Mouse (Mus musculus): Measurements from ENCODE around the gene Rnf40. TPM values are rescaled to one million over a fixed set of nuclear protein-coding genes. Genes with fewer than 3 reads are reported as not detected.

Gene Rnf40
- total and polyA plus RNA-seq, 3 experiments: 49.5 to 75.1 TPM; not detected in 1

- TF ChIP-seq RCOR1 (IDR thresholded peaks at IDR 0.05; ENCODE audit: low read depth, low read length) (no peak), E2F4 (IDR thresholded peaks at IDR 0.05; ENCODE audit: borderline replicate concordance, low read depth, low read length) (no peak), MXI1 (IDR thresholded peaks at IDR 0.05; ENCODE audit: low read depth, low read length) (no peak), ELF1 (IDR thresholded peaks at IDR 0.05; ENCODE audit: low read depth, low read length) (no peak), POLR2AphosphoS5 (IDR thresholded peaks at IDR 0.05; ENCODE audit: borderline replicate concordance, low read depth, low read length) (no peak), CTCF (IDR thresholded peaks at IDR 0.05 in 2 of 3, conservative IDR thresholded peaks at IDR 0.05 in 1 of 3; ENCODE audit: control insufficient read depth in 1 of 3, insufficient read depth in 1 of 3, low read depth in 2 of 3, low read length in 3 of 3, poor library complexity in 1 of 3, severe bottlenecking in 1 of 3) (no peak), ZMIZ1 (IDR thresholded peaks at IDR 0.05; ENCODE audit: low read depth, low read length) (no peak), GATA1 (IDR thresholded peaks at IDR 0.05; ENCODE audit: low read depth, low read length) (peak; percentile 92), ZC3H11A (IDR thresholded peaks at IDR 0.05; ENCODE audit: low read depth, low read length) (no peak), MYB (IDR thresholded peaks at IDR 0.05; ENCODE audit: low read depth, low read length) (no peak), TBP (IDR thresholded peaks at IDR 0.05; ENCODE audit: low read depth, low read length) (no peak), JUND (IDR thresholded peaks at IDR 0.05; ENCODE audit: low read depth, low read length) (no peak), EP300 (IDR thresholded peaks at IDR 0.05; ENCODE audit: low read depth in 1 of 2, low read length in 2 of 2) (peak; percentile 71 to 82; a peak in 2 of 4 replicates), ETS1 (IDR thresholded peaks at IDR 0.05; ENCODE audit: low read depth, low read length) (no peak), POLR2A (IDR thresholded peaks at IDR 0.05; ENCODE audit: control insufficient read depth in 1 of 2, insufficient read depth in 1 of 2, low read depth in 1 of 2, low read length in 2 of 2, poor library complexity in 1 of 2) (no peak), MYC (IDR thresholded peaks at IDR 0.05; ENCODE audit: low read depth, low read length) (no peak), SIN3A (IDR thresholded peaks at IDR 0.05; ENCODE audit: low read length) (peak; percentile 41; the same call in 1 of the 2 replicates), RAD21 (IDR thresholded peaks at IDR 0.05; ENCODE audit: low read depth, low read length) (no peak), ZKSCAN1 (IDR thresholded peaks at IDR 0.05; ENCODE audit: low read depth, low read length) (no peak), TAL1 (IDR thresholded peaks at IDR 0.05; ENCODE audit: low read length) (no peak), POLR2AphosphoS2 (IDR thresholded peaks at IDR 0.05; ENCODE audit: low read length) (no peak), TCF12 (IDR thresholded peaks at IDR 0.05; ENCODE audit: low read depth, low read length) (peak; percentile 61), CHD1 (IDR thresholded peaks at IDR 0.05; ENCODE audit: low read depth, low read length) (no peak), MAX (IDR thresholded peaks at IDR 0.05; ENCODE audit: low read length) (no peak), ZNF384 (IDR thresholded peaks at IDR 0.05; ENCODE audit: low read depth, low read length) (peak; percentile 90), MAZ (IDR thresholded peaks at IDR 0.05; ENCODE audit: low read depth, low read length) (no peak)
Measured at GRCm38 (mm10) chr7:127648516-127649201, 60.1 kb downstream of the Rnf40 start (continued).
